Mouse (Mus musculus) gastrocnemius, adult 18-20 months (tissue): ENCODE measurements around the gene Exoc6. TPM values are rescaled to one million over a fixed set of nuclear protein-coding genes. Genes with fewer than 3 reads are reported as not detected.

ENCODE experiments used
- DNase-seq: peaks from one replicate; pipeline ENCODE4 v3.0.0; 2021; ENCODE audit warnings: low spot score
- total RNA-seq, 2 experiments: library from RNA; stranded (reverse); gene quantifications; 2 replicates each; pipeline ENCODE4 v1.2.3; 2021

Exoc6 gene
- total RNA-seq, 2 experiments from 2014 or later = 55.6 to 59.9 TPM

GRCm38 (mm10) chr19:37686941-37687850, 137.0 kb downstream of the Exoc6 start:
- no peak for DNase-seq

- no peak for DNase-seq
These were observed 139.3 kb downstream of the Exoc6 start for GRCm38 (mm10) chr19:37689478-37689877.

- DNase-seq = no peak
These were observed 140.5 kb downstream of the Exoc6 start for GRCm38 (mm10) chr19:37690716-37691115.

- DNase-seq = no peak
These were observed 142.7 kb downstream of the Exoc6 start for GRCm38 (mm10) chr19:37692879-37693278.

- no peak for DNase-seq
These were observed 144.9 kb downstream of the Exoc6 start for GRCm38 (mm10) chr19:37695146-37695545.

GRCm38 (mm10) chr19:37695762-37696602, 145.8 kb downstream of the Exoc6 start:
- DNase-seq = no peak

GRCm38 (mm10) chr19:37696603-37697334, 146.6 kb downstream of the Exoc6 start:
- DNase-seq = no peak

GRCm38 (mm10) chr19:37697335-37697636, 147.1 kb downstream of the Exoc6 start:
- DNase-seq = no peak

- DNase-seq = no peak
These were observed 147.5 kb downstream of the Exoc6 start, which contains the start of gene Cyp26a1 for GRCm38 (mm10) chr19:37697651-37698272. TSS of gene Cyp26a1 (plus strand) at chr19:37697798.

- DNase-seq = no peak
These were observed 148.3 kb downstream of the Exoc6 start for GRCm38 (mm10) chr19:37698273-37699160.

- no peak for DNase-seq
These were observed 149.5 kb downstream of the Exoc6 start for GRCm38 (mm10) chr19:37699711-37700110.

GRCm38 (mm10) chr19:37702377-37703076, 152.3 kb downstream of the Exoc6 start:
- no peak for DNase-seq

- peak; percentile 50 for DNase-seq
These were observed 153.8 kb downstream of the Exoc6 start for GRCm38 (mm10) chr19:37703902-37704509.

- DNase-seq = no peak
These were observed 155.5 kb downstream of the Exoc6 start for GRCm38 (mm10) chr19:37705722-37706121.

GRCm38 (mm10) chr19:37714681-37715080, 164.5 kb downstream of the Exoc6 start:
- no peak for DNase-seq

- DNase-seq = no peak
These were observed 165.8 kb downstream of the Exoc6 start for GRCm38 (mm10) chr19:37715980-37716379.

GRCm38 (mm10) chr19:37716524-37717175, 166.4 kb downstream of the Exoc6 start:
- DNase-seq = no peak

GRCm38 (mm10) chr19:37719166-37719565, 168.9 kb downstream of the Exoc6 start:
- no peak for DNase-seq

GRCm38 (mm10) chr19:37724591-37724990, 174.4 kb downstream of the Exoc6 start:
- no peak for DNase-seq
